Mouse (Mus musculus) cerebellum, adult 11-12 months (tissue): ENCODE results near the gene Tnfrsf12a.

Experiments
- DNase-seq: peaks from one replicate; pipeline ENCODE4 v3.0.0; 2022

Tnfrsf12a gene

DNA sequence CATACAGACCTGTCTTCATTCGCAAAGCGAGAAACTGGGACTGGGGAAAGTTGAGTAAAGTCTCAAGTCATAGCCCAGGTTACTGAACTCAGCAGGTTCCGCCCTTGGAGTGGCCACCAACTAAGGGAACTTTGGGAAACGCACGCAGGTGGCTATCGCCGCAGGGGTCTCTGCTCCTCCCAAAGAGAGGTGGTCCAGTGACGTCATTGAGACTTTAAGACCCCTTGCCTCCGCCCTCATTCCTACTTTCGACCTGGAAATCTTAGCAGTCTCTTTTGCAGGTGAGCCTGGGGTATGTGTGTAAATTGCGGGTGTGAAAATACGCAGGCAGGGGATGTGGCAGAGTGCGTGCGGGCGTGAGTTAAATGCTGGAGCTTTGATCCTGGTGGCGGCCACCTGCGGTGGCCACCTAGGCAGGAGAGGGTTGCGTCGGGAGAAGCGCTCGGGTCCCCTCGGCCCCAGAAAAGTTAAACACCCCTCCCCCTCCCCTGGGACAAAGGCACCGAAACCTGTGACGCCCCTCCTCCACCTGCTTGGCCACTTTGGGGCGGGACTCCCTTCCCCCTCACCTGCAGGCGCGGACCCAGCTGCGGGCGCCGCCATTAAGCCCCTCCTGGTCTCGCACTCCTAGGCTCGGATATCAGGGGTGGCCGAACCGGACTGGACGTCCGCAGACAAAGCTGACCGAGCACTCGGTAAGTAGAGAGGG is 2.0 kb upstream of the Tnfrsf12a start, which contains the start of gene Cldn6:
Gene Cldn6, plus strand, starts transcription at position 123 of the 709 bp plus-strand sequence.
- DNase-seq = peak; percentile 56

- peak; percentile 78 for DNase-seq
Observed at GRCm38 (mm10) chr17:23676473-23677031, 716 bp downstream of the Tnfrsf12a start.

DNA sequence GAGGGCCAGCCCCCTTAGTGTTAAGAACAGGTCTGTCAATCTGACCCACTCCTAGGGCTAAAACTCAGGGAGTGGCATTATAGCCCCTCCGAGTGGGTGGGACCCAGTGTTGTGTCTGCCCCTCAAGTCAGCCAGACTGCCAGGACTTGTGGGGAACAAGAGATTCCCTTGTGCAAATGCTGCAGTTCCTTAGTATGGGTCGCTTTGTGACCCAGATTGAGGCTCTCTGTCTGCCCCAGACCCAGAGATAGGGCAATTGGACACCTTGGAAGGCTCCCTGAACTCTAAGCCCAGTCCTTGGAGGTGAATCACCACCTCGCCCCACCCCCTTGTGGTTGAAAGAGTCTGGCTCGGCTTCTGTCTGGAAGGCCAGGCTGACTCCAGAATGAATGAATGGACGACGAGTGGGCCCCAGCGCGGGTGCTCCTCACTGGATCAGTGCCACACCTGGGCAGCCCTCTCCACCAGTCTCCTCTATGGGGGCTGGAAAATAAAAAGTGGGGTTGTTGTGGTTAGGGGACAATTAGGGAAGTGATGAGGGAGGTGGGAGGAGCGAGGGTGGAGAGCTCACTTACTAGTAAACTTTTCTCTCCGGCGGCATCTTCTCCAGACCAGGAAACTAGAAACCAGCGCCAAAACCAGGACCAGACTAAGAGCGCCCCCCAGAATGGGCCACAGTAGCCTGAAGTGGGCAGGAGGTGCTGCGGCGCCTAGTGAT is 1.5 kb downstream of the Tnfrsf12a start:
- peak; percentile 80 for DNase-seq

DNA sequence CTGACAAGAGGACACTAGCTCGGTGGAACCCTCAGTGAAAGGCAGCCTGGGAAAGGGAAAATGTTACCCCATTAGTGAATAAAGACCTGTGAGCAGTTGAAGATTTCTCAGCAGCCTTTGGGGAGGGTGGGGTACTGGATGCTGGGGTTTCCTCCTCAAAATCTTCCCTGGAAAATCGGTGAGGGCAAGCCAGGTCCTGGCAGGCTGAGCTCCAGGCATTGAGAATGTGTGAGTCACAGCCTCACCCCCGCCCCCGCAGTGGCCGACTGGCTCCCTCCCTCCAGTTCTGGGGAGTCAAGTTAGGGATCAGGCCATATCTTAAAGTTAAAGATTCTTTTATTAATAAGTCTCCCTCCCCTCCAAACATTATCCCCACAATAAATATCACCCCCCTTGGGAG is 2.1 kb downstream of the Tnfrsf12a start:
- DNase-seq = peak; percentile 76

GRCm38 (mm10) chr17:23674271-23674952 is 2.9 kb downstream of the Tnfrsf12a start:
- peak; percentile 77 for DNase-seq

DNA sequence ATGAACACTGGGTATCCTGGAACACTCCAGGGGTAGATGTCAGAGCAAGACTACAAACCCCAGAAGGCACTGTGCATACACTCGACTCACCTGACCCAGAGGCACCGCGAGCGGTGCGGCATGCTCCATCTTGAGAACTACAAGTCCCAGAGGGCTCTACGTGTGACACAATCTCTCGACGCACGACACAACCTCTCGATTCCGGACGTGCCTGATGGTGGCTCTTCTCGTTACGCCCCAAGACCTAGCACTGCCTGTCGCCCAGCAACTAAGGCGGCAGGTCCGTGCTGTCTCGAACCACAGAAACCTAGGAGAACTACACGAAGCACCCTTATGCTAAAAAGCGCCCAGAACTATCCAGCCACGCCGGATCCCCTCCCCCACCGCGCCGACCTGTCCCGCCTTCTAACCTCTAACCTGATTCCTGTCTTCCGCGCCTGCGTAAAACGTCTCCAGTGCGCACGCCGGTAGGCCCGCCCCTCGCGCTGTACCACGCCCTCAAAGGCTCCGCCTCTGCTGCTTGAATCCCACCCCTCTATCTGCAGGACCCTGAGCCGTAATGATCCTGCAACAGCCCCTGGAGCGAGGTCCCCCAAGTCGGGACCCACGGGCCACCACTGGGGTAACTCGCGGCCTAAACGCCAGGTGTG is 3.7 kb downstream of the Tnfrsf12a start, which contains the start of the genes Hcfc1r1 and Thoc6:
Gene Hcfc1r1, plus strand, starts transcription at position 173 of the 650 bp plus-strand sequence.
Gene Thoc6, minus strand, starts transcription at position 459 of the 650 bp plus-strand sequence.
- peak; percentile 97 for DNase-seq

- DNase-seq = peak; percentile 58
Observed at GRCm38 (mm10) chr17:23672761-23673160, 4.5 kb downstream of the Tnfrsf12a start.

DNA sequence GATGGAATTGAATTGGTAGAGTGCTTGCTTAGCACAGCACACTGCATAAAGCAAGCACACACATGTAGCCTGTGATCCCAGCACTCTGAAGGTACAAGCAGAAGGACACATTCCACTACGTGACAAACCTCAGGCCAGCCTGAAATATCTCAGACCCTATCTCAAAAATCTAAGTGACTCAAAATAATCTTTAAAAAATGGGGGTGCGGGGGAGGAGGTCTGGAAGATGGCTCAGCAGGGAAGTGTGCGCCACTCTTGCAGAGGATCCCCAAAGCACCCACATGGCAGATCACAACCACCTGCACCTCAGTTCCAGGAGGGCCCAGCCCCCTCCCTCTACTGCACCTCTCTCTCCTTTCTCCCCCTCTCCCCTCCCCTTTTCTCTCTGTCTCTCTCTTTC is 5.7 kb downstream of the Tnfrsf12a start:
- peak; percentile 55 for DNase-seq

DNA sequence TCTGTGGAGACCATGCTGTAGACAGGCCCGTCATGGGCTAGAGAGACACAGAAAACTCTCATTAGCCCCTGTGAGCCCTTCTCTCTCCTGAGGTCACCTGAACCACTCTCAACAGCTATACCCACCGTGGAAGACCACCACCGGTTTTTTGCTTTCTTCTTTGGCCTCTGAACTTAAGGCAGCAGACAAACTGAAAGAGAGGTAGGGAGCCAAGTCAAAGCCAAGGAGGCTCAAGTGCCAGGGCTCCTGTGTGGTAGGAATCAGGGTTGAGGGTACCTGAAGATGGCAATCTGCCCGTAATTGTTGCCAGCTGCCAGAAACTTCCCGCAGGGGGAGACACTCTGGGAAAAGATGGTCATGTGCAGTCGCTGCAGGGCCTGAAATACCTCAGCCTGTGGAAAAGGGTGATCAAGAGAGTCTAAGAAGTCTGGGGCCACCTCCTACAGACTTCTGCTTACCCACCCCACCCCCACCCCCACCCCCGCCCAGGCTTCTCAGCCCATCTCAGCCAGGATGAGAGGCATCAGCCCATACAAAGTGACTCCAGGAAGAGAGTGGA is 6.7 kb downstream of the Tnfrsf12a start:
- peak; percentile 55 for DNase-seq

DNA sequence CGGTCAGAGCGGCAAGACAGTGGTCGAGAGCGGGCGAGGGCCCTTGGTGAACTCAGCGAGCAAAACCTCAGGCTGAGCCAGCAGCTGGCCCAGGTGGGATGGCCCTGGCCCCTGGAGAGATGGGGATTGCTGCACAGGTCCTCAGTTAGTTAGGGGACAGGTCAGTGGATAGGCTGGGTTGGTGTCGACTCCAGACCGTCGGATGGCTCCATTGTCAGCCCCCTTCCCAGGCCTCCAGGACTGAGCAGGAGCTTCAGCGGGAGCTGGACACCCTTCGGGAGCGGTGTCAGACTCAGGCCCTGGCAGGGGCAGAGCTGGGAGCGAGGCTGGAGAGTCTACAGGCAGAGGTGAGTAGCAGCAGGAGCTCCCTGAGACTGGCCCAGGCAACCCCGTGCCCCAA is 11.8 kb downstream of the Tnfrsf12a start:
- DNase-seq = no peak

- no peak for DNase-seq
Observed at GRCm38 (mm10) chr17:23664556-23665021, 12.7 kb downstream of the Tnfrsf12a start.

- no peak for DNase-seq
Observed at GRCm38 (mm10) chr17:23661526-23661925, 15.7 kb downstream of the Tnfrsf12a start.

DNA sequence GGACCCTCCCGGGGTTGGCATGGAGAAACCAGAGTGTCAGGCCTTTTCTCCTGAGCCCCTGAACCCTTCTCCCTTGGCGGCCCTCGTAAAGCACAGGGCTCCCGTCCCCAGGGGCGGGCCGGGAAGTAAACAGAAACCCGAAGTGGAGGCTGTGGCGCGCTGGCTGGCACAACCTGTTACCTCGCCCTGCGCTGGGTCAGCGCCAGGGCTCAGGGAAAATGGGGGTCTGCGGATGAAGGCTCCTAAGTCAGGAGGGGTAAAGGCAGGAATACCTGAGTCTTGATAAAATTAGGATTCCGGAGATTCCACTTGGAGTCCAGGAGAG is 16.4 kb downstream of the Tnfrsf12a start:
- no peak for DNase-seq

DNA sequence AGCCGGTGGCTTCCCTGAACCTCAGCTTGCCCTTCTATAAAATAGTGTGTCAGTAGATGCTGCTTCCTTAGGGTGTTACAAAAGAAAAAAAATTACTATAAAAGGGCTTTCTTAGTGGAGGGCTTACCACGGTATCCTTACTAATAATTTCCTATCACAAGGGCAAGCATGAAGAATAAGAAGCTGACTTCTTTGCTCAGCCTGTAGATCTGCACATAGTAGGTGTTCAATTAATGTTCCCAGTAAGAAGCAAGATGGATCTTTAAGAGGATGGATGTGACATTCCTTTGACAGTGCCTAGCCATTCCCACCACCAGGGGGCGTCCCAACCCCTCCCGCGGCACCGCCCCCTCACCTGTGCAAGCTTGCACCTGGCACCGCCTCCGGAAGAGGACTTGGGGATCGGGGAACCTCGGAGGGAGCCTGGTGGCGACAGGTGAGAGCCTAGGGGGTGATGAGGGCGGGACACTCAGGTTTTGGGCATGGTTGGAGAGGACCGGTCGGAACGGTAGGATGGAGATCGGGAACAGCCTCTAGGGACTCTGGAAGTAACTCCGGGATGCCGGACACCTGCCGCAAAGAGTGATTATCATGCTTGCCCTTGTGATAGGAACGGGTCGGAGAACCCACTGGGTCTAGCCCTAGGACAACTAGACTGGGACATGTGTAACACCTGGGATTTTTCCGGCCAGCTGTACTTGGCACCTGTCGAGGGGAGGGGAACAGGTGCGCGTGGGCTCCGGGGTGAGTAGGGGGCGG is 17.0 kb downstream of the Tnfrsf12a start, which contains the start of gene Bicdl2:
Gene Bicdl2, plus strand, starts transcription at position 390 of the 759 bp plus-strand sequence.
- peak; percentile 47 for DNase-seq

- no peak for DNase-seq
Observed at GRCm38 (mm10) chr17:23658450-23658849, 18.8 kb downstream of the Tnfrsf12a start.

DNA sequence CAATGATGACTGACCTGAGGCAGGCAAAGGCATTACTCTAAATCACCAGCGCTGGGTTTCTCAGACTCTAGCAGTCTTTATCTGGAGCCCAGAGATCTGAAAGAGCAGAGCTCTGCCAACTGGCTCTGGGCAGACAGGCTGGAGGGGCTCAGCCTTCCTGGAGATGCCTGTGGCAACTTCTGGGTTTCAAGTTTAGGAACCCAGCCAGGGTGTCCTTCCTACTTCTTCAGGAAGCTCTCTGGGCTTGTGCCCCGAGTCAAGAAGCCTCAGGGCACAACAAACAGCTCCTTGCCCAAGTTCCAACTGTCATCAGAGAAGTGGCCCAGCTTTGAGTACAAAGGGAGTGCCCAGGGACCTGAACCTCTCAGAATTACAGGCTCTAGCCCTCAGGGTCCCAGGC is 22.9 kb downstream of the Tnfrsf12a start:
- no peak for DNase-seq

GRCm38 (mm10) chr17:23654001-23654400 is 23.3 kb downstream of the Tnfrsf12a start:
- DNase-seq = no peak

- no peak for DNase-seq
Observed at GRCm38 (mm10) chr17:23653324-23653723, 23.9 kb downstream of the Tnfrsf12a start.

DNA sequence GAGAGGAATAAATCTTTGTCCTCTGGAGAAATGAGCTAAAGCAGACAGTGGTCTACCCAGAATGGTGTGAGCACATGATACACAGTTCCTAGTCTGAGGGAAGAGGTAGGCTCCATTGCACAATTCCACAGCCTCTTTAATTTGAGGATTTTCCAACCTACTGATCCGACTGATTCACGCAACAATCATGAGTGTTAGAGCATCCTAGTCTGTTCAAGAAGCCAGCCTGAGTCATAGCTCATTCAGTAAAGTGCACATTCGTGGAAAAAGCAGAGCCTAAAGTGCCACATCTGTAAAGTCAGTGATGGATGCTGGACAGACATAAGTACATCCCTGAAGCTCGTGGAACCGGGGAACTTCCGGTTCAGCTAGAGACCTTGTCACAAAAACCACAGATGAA is 25.9 kb downstream of the Tnfrsf12a start:
- DNase-seq = no peak

GRCm38 (mm10) chr17:23645894-23646293 is 31.4 kb downstream of the Tnfrsf12a start:
- DNase-seq = no peak
